Mouse (Mus musculus) effector memory CD4-positive, alpha-beta T cell, adult 5 months (primary cell): ENCODE data around the gene Dlg3. TPM values are rescaled to one million over a fixed set of nuclear protein-coding genes. Genes with fewer than 3 reads are reported as not detected.

Source experiments
- polyA plus RNA-seq: library from polyadenylated mRNA; unstranded; fragments of 100-300 nt; shearing (Covaris generic); gene quantifications from one replicate; pipeline ENCODE4 v1.2.1, GENCODE M21; 2017

The Dlg3 gene
- 6.5 TPM for polyA plus RNA-seq

GRCm38 (mm10) chrX:100767181-100767884 lies at the start of gene Dlg3:
TSS of gene Dlg3 (plus strand) at chrX:100767722.

GRCm38 (mm10) chrX:100729665-100730188 lies 37.8 kb upstream of the Dlg3 start, which contains the start of gene Gdpd2:
TSS of gene Gdpd2 (plus strand) at chrX:100729873.

Other genes starting within 250 kb of the Dlg3 start
- not detected for gene Dgat2l6, start 242.9 kb upstream of the Dlg3 start, polyA plus RNA-seq
- gene Awat1, start 195.5 kb upstream of the Dlg3 start, polyA plus RNA-seq: not detected
- gene P2ry4, start 172.9 kb upstream of the Dlg3 start, polyA plus RNA-seq: not detected
- gene Arr3, start 162.2 kb upstream of the Dlg3 start, polyA plus RNA-seq: not detected
- gene Kif4, start 142.0 kb upstream of the Dlg3 start, polyA plus RNA-seq: 0.17 TPM
- gene Pdzd11, start 141.2 kb upstream of the Dlg3 start, polyA plus RNA-seq: 22.1 TPM
- gene Gdpd2, start 37.8 kb upstream of the Dlg3 start, polyA plus RNA-seq: not detected